Mouse (Mus musculus): ENCODE measurements around the gene Disp1. TPM values are rescaled to one million over a fixed set of nuclear protein-coding genes. Genes with fewer than 3 reads are reported as not detected.
A peak's percentile ranks its signal among the peaks of the same experiment; 100 is the strongest.

Gene Disp1
- total RNA-seq, 2 experiments from 2014 or later = 7.0 to 9.2 TPM

DNA sequence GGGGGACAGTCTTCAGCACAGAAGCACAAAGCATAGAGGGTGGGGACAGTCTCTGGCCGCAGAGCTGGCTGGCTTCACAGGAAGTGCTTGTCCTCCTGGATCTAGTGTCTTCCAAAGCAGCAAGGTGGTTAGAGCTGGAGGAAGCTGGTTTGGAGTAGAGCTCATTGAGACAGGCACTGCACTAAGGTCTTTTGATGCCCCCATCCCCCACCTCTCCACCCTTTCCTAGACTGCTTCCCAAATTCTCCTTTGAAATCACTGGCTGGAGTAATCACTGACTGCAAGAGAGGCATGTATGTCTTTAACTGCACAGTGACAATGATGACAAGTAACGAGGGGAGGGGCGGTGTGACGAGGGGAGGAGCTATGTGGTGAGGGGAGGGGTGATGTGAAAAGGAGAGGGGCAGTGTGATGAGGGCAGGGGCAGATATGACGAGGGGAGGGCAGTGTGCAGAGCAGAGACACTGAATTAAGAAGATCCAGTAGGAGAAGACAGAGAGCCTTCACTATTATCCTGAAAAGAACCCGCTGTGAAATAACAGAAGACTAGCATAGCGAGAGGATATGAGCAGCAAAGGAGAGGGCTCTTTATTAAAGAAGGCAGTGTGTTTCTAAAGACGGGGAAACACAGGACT is 125.8 kb downstream of the Disp1 start:
- no peak for DNase-seq
- intact Hi-C loops (cut with DNase I) = no loop called here

GRCm38 (mm10) chr1:183092296-183092695 is 129.0 kb downstream of the Disp1 start:
- intact Hi-C loops (cut with DNase I) = no loop called here
- DNase-seq = no peak

DNA sequence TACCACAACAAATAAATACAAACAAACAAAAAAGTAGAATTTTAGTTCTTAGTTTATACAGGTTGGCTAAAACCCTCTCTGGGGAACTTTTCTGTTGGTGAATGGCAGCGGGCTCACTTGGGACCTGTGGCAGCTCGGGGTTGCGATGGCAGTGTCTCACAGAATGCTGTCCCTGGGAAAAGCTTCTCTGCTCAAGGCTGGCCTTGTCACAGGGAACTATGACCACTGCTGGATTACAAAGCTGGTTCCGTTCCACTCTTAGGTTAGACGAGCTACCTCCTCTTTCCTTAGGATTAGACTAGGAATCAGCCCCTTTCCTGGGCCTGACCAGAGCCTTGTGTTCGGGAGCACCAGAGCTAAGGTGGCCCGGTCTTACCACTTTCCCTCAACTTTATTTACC is 130.1 kb downstream of the Disp1 start:
- intact Hi-C loops (cut with DNase I) = no loop called here
- DNase-seq = no peak

GRCm38 (mm10) chr1:183088661-183089060 is 132.7 kb downstream of the Disp1 start:
- no peak for DNase-seq
- intact Hi-C loops (cut with DNase I) = no loop called here

DNA sequence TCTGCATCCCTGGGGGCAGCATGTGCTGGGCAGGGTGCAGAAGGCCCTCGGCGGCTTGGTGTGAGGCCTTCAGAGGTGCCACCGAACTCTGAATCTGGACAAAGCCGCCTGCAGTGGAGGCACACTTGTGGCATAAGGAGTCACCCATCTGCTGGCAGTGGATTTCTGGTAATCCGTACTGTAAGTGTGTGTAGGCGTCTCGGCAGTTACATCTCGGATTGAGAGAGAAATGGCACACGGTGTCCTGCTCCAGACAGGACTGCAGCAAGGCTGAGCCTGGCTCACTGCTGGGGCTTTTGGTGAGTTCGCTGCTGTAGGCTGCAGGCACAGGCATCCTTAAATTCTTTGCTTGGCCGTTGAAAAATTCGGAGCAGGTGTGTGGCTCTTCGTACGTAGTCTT is 134.5 kb downstream of the Disp1 start:
- intact Hi-C loops (cut with DNase I) = no loop called here
- DNase-seq = no peak

DNA sequence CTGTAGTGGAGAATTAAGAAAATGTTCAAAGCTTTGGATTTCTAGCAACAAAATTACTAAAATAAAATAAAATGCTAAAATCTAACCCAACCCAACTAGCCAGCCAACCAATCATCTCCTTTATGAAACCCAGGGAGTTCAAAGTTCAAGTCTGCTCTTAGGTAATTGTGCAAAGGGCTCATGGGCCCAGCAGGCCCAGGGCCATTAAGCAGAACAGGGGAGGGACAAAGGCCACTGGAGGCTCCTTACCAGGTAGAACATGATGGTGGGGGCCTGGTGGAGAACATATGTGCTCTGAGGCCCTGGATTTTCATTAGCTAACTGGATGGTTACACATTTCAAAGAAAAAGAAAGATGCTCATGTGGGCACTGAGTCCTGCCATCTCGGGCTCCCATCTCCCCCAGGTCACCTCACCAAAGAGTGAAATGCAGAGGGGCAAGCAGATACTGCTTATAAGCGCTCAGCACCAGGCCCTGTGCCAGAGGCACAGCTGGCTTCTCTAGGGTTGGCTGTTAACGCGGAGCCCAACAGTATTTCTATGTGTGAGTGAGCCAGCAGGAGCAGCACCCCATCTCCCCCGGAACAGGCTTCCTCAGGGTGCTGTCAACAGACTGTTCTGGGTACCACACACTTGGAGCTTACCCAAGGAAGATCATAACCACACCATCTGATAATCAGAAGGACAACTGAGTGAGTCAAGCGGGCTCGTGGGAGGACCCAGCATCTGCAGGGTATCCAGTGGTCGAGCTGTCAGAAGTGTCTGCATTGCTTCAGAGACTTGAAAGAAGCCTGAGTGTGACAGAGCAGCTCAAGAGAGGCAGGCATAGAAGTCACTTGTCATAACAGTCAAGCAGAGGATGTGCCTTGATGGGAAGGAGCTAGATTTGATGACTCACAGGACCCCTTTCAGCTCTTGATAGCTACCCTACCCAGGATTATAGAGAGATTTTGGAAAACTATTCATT is 137.0 kb downstream of the Disp1 start:
- peak; percentile 55 for DNase-seq
- intact Hi-C loops (cut with DNase I) = no loop called here

DNA sequence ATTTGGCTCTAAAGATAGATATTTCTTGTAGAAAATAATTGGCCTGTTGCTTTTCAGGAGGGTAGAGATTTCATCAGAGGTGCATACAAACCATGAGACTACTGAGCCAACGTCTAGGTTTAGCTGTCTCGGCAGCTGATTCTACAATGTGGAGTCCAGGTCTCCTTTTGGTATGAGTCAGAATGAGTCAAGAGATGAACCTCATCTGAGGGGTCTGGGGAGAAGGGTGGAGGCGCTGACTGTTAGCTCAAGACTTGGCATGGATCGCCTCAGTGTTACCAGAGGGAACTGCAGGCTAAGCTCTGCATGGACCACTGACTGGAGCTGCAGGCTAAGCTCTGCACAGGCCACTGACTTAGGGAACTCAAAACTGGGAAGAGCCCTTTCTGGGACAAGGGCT is 138.9 kb downstream of the Disp1 start:
- no peak for DNase-seq
- intact Hi-C loops (cut with DNase I) = no loop called here

- no peak for DNase-seq
- intact Hi-C loops (cut with DNase I) = no loop called here
These were observed 140.2 kb downstream of the Disp1 start for GRCm38 (mm10) chr1:183081126-183081525.

DNA sequence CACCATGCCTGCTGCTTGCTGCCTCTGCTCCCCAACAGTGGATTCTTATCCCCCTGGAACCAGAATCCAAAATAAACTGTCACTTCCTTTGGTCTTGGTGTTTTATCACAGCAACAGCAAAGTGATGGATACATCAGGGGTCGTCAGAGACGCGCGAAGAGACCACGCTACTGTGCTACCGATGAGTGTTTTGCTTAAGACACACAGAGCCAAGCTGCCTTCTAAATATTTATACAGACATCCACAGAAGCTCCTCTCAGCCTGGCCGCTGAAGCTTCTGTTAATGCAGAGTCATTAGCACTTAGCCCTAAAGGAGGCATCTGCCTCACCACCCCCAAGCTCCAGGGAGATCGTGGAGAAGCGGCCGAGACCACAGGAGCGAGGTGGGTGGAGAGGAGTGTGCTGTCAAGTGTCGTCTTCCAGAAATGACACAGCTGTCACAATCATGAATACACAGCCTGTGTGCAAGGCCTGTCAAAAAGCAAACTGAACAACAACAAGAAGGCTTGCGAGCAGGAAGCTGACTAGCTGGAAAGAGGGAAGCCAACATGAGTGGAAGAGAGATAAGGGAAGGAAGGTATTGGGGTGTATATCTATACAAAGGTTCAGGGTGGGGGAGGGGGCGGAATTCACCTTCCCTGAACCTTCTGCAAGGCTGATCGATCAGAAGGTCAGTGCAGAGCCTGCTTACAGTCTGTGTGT is 146.1 kb downstream of the Disp1 start:
- no peak for DNase-seq

DNA sequence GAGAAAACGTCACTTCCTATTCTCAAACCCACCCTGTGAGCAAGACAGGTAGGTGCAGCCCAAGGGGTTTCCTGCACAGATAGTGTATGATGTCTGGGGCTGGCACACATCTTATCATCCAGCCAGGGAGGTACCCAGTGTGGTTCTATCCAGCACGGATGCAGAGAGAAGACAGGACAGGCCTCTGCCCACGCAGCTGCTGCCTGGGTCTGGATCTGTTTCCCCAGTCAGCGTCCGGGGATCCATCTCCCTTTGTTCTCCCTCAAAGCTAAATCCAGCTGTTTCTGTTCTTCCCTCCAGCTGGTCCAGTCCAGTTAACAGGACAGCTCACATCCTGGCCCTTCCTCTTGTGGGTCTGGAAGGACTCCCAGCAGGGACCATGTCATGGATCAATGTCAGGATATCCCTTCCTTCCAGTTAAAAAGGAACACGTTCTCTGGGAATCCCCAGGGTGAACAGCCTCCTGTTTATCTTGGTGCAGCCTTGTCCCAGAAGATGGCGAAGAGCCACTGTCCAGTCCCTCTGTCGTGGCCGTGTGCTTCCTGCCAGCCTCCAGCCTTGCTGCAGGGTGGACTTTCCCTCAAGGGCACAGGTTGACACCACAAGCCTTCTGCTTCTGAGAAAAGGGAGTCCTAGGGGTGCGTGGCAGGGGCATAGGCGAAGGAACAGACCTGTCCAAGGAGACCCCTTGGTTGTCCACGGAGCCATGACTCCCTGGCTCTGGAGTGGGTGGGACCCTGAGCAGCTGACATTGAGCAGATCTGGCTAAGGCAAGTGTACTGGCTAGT is 148.9 kb downstream of the Disp1 start:
- intact Hi-C loops (cut with DNase I) = no loop called here
- DNase-seq = no peak

More for the DNA sequence above, 146.1 kb downstream of the Disp1 start:
- intact Hi-C loops (cut with DNase I) = no loop called here

DNA sequence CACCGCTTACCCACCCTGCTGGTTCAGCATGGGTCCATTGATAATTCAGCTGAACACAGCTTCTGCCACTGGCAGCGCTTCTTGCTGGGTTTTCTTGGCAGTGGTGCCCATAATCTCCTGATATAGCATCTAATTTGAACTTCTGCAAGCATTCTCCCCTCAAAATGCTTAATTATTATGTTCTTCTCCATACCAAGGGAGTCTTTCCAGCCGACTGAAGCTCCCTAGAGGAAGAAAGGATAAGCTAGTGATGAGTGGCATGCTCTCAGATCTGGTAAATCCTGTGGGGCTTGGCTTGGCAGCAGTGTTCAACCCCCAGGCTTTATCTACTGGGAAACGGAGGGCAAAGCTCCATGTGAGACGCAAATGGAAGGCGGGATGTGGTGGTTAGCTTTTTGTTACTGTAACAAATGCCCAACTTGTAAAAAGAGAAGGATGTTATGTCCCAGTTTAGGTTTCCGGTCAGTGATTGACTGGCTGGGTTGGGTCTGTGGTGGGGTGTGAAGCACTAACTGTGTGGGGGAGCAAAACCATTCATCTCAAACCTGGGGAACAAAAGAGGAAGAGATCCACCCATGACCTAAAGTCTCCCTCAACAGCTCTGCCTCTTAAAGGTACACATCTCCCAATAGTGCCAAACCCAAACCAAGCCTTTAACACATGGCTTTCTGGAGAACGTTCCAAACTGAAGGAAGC is 151.2 kb downstream of the Disp1 start:
- intact Hi-C loops (cut with DNase I) = no loop called here

DNA sequence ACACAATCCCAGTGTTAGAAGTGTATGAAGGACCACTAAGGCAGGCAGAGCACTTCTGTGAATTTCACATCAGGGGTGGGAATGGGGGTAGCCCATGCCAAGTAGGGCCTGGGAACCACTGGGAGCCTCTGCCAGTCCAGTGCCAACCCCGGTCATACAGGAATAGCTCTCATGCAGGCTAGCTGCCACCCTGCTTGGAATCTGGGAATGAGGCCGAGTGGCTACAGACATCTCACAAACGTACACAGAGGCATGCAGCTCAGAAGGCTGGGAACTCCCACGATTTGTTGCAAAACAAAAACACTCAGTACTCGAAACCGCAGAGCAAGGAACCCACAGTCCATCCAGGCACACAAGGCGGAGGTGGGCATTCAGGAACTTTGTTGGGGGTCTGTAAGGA is 153.5 kb downstream of the Disp1 start:
- intact Hi-C loops (cut with DNase I) = no loop called here
- no peak for DNase-seq

More for the DNA sequence above, 151.2 kb downstream of the Disp1 start:
- DNase-seq = no peak

- intact Hi-C loops (cut with DNase I) = no loop called here
- no peak for DNase-seq
These were observed 154.3 kb downstream of the Disp1 start for GRCm38 (mm10) chr1:183066981-183067380.

- intact Hi-C loops (cut with DNase I) = no loop called here
- DNase-seq = no peak
These were observed 160.7 kb downstream of the Disp1 start for GRCm38 (mm10) chr1:183060611-183061010.

DNA sequence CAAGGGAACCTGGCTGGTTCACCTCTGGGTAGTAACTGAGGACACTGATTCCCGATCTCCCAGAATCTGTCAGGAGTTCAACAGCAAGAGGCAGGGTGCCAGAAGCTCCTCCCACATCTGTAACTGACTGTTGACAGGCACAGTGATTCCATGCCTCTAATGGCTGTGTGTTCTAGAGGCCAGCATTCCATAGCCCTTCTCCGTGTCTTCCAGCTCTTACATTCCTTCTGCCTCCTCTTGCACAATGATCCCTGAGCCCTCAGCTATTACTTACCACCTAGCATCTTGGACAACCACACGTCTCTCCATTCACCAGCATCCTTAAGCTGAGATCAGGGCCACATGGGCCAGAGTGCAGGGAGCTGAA is 165.1 kb downstream of the Disp1 start:
- DNase-seq = no peak
- intact Hi-C loops (cut with DNase I) = no loop called here

- DNase-seq = peak; percentile 50
- intact Hi-C loops (cut with DNase I) = no loop called here
These were observed 165.6 kb downstream of the Disp1 start for GRCm38 (mm10) chr1:183055608-183056288.

- intact Hi-C loops (cut with DNase I) = no loop called here
- no peak for DNase-seq
These were observed 168.7 kb downstream of the Disp1 start for GRCm38 (mm10) chr1:183052663-183053062.

GRCm38 (mm10) chr1:183049295-183049694 is 172.0 kb downstream of the Disp1 start:
- DNase-seq = peak; percentile 69

DNA sequence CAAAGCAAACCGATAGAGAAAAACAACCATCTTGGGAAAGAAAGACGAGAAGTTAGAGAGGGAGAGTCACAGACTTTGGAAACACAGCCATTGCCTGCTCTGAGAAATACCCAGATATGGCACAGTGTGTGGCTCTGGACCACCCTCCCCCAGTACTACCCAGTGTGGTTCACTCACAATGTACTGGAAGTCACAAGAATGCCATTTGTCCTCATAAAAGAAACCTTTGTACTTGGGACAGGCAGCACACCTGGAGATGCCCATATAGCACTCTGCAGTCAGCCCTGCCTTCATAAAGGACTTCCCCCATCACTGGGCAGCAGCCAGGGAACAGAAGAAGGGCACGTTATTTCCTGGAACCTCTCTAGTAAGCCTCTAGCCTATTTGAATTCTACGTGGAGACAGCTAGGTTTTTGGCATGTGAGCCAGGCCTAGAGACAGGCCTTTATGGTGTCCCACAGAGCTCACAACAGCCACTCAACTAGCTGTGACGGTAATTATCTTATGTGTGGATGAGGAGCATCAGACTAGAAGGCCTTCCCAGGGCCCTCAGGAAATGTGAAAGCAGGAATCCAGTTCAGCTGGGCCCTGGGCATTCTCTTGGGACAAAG is 173.3 kb downstream of the Disp1 start:
- DNase-seq = peak; percentile 34
- intact Hi-C loops (cut with DNase I) = no loop called here

More at GRCm38 (mm10) chr1:183049295-183049694, 172.0 kb downstream of the Disp1 start:
- intact Hi-C loops (cut with DNase I) = no loop called here

All from left cerebral cortex, postnatal 4 days (tissue).